ENCODE assay signal across 8 mouse cellular contexts in genomic region chr8:87746072-87746471, GRCm38 (mm10).
DNase-seq lines count a peak whose midpoint lies in the region; ATAC-seq and TF ChIP-seq lines count a peak whose summit lies in the region.

No protein-coding gene starts in this region.

- no peak for TF ChIP-seq CTCF in lung, postnatal 0 days (IDR thresholded peaks at IDR 0.05)

- H3K9me3 ChIP-seq in forebrain, embryonic 13.5 days (replicated peaks): no peaks in the 10 kb centered on the region
- no peaks in the 10 kb centered on the region for H3K9me3 ChIP-seq in hindbrain, embryonic 14.5 days (ENCODE audit: control insufficient read depth, low read length)
- H3K9me3 ChIP-seq in lung, postnatal 0 days (ENCODE audit: low read length): no peaks in the 10 kb centered on the region

- peak; percentile 42 for ATAC-seq in forebrain, embryonic 13.5 days
- peak; percentile 41; the same call in 1 of the 2 replicates for ATAC-seq in hindbrain, embryonic 14.5 days (ENCODE audit: low FRiP score)
- peak; percentile 26; the same call in 1 of the 2 replicates for ATAC-seq in lung, postnatal 0 days
- ATAC-seq in megakaryocyte, adult 5-6 weeks (ENCODE audit: poor library complexity, severe bottlenecking): no peak

- H3K27me3 ChIP-seq in forebrain, embryonic 13.5 days: 0 out of 2 replicates have a peak, but pooled peaks cover 3% of the 10 kb centered on the region
- H3K27me3 ChIP-seq in hindbrain, embryonic 14.5 days (ENCODE audit: control insufficient read depth, insufficient read depth, low read length): no peaks in the 10 kb centered on the region
- no peaks in the 10 kb centered on the region for H3K27me3 ChIP-seq in lung, postnatal 0 days (replicated peaks; ENCODE audit: insufficient read depth, low read length)

- TF ChIP-seq EP300 in lung, postnatal 0 days (IDR thresholded peaks at IDR 0.05): no peak

- H3K4me2 ChIP-seq in forebrain, embryonic 13.5 days: peak overlapping the region; percentile 24
- no peak overlapping the region for H3K4me2 ChIP-seq in hindbrain, embryonic 14.5 days (replicated peaks)
- no peak overlapping the region for H3K4me2 ChIP-seq in lung, postnatal 0 days (replicated peaks; ENCODE audit: low read depth, low read length)

- no peak overlapping the region for H3K4me3 ChIP-seq in forebrain, embryonic 13.5 days
- no peak overlapping the region for H3K4me3 ChIP-seq in hindbrain, embryonic 14.5 days (replicated peaks; ENCODE audit: low read length)
- H3K4me3 ChIP-seq in lung, postnatal 0 days (ENCODE audit: low read depth, low read length): no peak overlapping the region

- peak overlapping the region; percentile 88 for H3K27ac ChIP-seq in forebrain, embryonic 13.5 days
- H3K27ac ChIP-seq in hindbrain, embryonic 14.5 days: peak overlapping the region; percentile 86
- H3K27ac ChIP-seq in lung, postnatal 0 days (ENCODE audit: low read length): no peak overlapping the region

- peak overlapping the region; percentile 34; the same call in 1 of the 2 replicates for H3K9ac ChIP-seq in forebrain, embryonic 13.5 days
- peak overlapping the region; percentile 34; the same call in 1 of the 2 replicates for H3K9ac ChIP-seq in hindbrain, embryonic 14.5 days
- H3K9ac ChIP-seq in lung, postnatal 0 days (replicated peaks; ENCODE audit: low read depth): no peak overlapping the region

- peaks cover 76% of the 10 kb centered on the region for H3K4me1 ChIP-seq in forebrain, embryonic 13.5 days
- H3K4me1 ChIP-seq in hindbrain, embryonic 14.5 days (replicated peaks; ENCODE audit: control insufficient read depth, insufficient read depth, low read length): peaks cover 79% of the 10 kb centered on the region
- no peaks in the 10 kb centered on the region for H3K4me1 ChIP-seq in lung, postnatal 0 days (ENCODE audit: insufficient read depth, low read depth, low read length)

- WGBS in forebrain, embryonic 13.5 days: 24% methylated on average over 13 of the region's 14 CpGs
- 29% methylated on average over 14 of the region's 14 CpGs for WGBS in hindbrain, embryonic 14.5 days
- WGBS in lung, postnatal 0 days: 49% methylated on average over 14 of the region's 14 CpGs

- intact Hi-C loops in gastrocnemius, postnatal 14 days (cut with DNase I; ENCODE audit: low total_unique reads): no loop called here

- peak; percentile 29 for DNase-seq in gastrocnemius, postnatal 14 days
- no peak for DNase-seq in gastrocnemius, postnatal 10 days
- peak; percentile 42 for DNase-seq in hindbrain, embryonic 14.5 days (ENCODE audit: low spot score)
- no peak for DNase-seq in lung, postnatal 0 days (ENCODE audit: low spot score)
- DNase-seq in thymus, postnatal 14 days: no peak
- DNase-seq in left cerebral cortex, adult 18-20 months (ENCODE audit: low spot score in 2 of 2): no peak

- H3K36me3 ChIP-seq in forebrain, embryonic 13.5 days (ENCODE audit: poor library complexity, severe bottlenecking): no peaks in the 10 kb centered on the region
- H3K36me3 ChIP-seq in hindbrain, embryonic 14.5 days (replicated peaks; ENCODE audit: control insufficient read depth, insufficient read depth): no peaks in the 10 kb centered on the region
- H3K36me3 ChIP-seq in lung, postnatal 0 days (ENCODE audit: insufficient read depth, low read length): no peaks in the 10 kb centered on the region

Comparison
In these comparisons a context has a peak if more than half of its experiments do, and no peak if none do; other contexts are left out.
1. DNase-seq: peak in gastrocnemius, postnatal 14 days (single experiment) and hindbrain, embryonic 14.5 days (single experiment); none in gastrocnemius, postnatal 10 days (single experiment), lung, postnatal 0 days (single experiment), thymus, postnatal 14 days (single experiment) and left cerebral cortex, adult 18-20 months (0 of 2).